Mouse (Mus musculus) testis, postnatal 14 days (tissue): ENCODE results near the gene Vars2.
A peak's percentile ranks its signal among the peaks of the same experiment; 100 is the strongest.

ENCODE experiments used
- DNase-seq: peaks from one replicate; pipeline ENCODE4 v3.0.0; 2021; ENCODE audit warnings: low spot score

Gene Vars2

DNA sequence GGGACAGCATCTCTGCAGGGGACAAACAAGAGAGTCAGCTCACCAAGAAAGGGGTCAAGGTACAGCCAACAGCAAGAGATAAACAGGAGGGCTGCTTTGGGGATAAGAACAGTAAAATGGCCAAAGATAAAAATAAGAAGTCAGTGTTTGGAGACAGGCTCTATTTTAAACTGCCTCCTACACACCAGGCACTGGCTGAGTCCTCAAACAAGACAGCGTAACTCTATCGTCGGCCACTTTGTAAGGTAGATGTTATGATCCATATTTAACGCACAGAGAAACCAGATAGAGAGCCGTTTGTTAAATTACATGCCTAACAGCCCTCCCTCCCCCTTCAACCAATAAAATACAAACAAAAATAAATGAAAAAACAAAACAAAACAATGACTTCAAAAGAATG lies 26.5 kb upstream of the Vars2 start:
- no peak for DNase-seq

DNA sequence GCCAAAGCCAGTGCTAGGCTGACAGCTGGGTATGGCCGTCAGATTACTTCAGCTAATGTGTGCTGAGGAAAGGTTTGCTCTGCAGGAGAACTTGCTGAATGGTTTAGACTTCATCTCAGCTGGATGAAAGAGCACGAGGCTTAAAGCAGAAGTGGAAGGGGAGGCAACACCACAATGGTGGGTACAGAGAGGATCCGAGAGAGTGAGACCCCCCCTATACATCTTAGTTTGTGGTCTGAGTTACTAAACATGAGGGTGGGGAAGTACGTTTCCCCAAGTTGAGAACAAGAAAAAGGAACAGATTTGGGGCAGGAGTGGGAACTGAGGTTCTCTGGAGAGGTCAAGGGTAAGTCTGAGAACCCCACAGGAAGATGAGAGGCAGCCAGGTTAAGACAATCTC lies 25.0 kb upstream of the Vars2 start:
- DNase-seq: no peak

DNA sequence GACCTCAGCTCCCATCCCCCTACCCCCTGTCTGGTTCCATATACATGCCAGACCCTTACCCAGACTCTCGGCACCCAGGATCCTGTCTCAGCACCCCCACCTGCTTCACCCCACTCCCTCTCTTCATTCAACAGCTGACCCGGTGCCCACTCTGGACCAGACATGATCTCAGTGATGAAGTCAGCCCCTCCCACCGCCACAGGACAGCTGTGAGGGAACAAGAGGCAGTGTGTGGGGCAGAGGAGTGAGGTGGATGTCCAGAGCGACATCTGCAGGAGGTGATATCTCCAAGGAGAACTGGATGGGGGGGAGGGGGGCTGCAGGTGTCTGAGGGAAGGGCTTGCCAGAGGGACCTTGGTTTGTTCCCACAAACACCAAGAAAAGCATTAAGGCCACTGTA lies 24.4 kb upstream of the Vars2 start:
- no peak for DNase-seq

DNA sequence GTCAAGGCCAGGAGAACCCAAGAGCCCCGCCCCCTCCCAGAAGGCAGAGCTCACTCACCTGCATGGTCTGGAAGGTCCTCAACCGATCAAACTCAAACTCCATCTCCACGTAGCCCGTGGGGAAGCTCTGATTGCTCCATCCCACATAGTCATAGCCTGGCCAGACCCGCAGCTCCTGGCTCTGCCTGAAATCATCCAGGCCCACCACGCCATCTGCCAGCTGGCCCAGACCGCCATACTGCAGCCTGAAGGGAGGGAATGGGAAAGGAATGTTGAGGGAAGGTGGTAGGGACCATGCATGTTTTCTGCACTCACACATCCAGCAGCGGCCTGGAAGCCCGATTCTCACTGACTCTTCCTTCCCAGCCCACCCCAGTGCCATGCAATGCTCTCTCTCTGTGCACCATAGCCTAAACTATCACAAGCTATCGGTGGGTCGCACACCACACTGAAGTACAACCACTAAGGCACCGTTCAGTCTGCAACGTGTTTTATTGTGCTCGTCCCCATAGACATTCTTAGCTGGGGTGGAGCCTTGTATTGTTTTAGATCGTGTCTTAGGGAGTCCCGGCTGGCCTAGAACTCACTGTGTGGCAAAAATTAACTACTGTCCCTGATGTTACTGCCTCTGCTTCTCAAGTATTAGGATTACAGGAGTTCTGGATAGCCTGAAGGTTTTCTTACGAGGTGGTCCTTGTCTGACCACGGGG lies 22.7 kb upstream of the Vars2 start:
- no peak for DNase-seq

DNA sequence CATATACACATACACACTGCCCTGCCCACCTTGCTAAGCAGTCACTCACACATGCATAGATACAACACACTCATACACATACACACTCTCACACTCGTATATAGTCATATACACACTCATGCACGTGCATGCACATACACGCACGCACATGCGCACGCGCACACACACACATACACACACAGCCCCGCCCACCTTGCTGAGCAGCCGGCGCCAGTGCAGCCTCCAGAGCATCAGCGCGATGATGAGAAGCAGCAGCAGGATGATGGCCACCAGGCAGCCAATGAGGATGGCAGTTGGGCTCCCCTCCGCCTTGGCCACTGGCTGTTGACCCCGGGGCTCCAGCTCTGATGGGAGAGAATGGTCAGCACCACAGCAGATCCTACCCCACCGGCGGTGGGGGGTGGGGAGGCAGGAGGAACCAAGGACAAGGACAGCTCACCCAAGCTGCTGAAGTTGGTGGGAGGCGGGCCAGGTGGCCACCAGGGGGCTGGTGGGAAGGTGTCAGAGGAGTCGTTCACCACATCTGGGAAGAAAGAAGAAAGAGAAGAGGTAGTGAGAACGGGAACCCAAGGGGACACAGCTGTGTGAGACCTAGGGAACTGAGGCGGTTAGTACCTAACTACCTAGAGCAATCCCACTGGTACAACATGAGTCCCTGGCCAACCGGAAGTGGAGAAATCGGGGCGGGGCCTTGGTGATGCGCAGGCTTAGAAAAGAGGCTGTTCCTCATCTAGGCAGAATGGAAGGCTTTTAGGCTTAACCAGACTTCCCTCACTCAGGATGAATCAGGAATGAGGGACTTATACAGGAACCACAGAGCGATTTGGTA lies 21.2 kb upstream of the Vars2 start:
- DNase-seq: no peak

DNA sequence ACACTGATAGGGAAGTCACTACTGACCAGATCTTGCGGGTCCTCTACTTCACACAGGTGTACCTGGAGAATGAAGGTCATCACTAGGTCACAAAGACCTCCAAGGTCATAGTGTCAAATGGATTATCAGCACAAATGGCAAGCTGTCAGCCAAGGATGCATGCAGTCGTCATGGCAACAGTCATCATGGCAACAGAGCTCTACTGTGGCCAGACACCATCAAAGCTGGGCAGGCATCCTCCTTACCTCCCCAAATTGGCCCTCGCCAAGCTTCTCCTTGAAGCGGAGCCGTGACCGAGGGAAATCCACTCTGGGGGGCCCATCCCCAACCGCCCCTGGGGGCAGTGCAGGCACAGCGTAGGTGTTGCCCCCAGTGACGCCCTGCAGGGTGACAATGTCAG lies 17.7 kb upstream of the Vars2 start:
- no peak for DNase-seq

DNA sequence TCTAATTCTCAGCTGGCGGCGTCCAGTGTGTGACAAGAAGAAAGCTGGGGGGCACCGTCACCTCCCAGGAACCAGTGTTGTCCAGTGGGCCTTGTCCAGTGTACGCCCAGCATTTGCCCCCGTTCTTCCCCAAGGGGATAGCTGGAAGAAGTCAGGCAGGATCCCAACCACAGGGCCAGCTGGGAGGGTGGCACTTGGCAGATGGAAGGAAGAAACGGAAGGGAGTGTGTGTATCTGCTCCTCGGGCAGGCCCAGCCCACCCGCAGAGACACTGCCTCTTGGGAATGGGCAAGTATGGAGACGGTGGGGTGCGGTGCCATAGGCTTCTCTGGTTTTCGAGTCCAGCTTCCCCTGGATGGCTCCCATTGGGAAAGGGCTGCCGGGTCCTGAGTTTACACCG lies 14.6 kb upstream of the Vars2 start:
- no peak for DNase-seq

DNA sequence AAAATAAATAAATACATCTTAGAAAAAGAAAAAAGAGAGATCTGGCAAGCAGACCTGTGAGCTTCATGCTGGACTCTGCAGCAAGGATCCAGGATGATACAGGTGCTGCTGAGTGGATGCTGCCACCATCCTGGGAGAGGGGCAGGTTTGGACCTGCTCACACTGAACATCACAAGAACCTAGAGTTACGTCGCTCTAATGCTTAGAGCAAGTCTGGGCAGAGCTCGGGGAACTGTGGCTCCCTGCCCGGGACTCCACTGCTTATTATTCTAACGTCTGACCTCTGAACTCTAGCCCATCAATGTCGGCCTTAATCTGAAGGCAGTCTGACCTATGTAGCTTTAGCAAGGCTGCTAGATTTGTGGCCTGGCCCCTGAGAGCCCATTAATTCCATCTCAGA lies 13.2 kb upstream of the Vars2 start:
- no peak for DNase-seq

DNA sequence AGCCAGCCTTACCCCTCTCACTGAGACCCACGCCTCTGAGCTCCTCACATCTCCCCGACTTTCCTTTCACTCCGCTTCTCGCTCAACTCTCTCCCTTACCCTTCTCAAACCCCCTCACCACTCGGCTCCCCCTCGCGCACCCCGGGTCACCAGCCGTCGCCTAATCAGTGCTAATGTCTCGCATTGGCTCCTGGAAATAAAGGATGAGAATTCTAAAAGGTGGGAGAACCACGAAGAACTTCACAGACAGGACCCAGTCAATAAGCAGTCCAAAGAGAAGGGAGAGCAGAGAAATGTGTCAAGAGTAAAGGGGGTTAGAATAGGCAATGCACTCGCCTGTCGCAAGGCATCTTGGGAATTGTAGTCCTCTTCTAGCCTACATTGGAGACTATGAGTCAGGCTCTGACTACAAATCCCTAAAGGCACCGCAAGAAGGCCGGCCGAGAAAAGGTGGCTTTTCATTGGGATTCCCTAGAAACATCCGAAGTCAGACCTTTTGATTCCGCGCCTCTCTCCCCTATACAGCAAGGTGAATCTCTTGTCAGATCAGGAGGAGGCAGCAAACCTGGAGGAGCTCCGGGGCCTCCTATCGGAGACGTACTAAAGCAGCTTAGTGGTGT lies 6.1 kb upstream of the Vars2 start, which contains the start of gene Gtf2h4:
TSS of gene Gtf2h4 (minus strand) at position 324 of the 620 bp plus-strand sequence.
- peak; percentile 94 for DNase-seq

DNA sequence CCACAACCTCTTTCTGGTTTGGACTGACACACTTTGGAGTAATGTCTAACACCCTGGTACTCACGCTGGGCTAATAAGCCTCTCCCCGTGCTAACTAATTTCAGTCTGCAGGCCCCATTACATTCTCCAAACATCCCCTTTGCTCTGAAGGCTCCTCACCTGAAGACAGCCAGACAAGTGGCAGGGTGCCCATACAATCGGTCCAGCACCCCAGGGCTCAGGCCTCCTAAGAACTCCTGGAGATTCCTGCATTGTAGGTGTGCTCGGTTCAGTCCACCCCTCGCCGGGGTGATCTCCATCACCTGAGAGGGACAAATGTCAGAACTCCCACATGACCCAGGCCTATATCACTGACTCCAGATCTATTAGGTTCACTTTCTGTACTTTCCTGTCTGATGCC lies 5.1 kb upstream of the Vars2 start:
- DNase-seq: no peak

DNA sequence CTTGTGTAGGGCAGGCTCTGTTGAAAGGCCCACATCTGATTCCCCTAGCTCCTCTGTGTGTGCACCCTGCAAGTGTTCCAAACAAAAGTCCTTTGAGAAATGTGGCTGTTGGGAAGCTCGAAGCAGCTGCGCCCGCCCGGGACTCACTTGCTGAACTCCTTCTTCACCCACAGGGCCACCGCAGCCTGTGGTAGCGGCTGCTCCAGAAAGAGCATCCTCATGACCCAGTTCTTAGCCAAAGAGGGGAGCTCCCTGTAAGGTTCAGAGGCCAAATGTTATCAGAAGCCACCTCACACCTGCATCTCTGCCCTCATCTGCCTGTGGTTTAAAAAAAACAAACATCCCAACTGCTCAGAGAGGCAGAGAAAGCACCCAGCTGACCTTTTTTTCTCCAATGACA lies 4.5 kb upstream of the Vars2 start:
- DNase-seq: no peak

DNA sequence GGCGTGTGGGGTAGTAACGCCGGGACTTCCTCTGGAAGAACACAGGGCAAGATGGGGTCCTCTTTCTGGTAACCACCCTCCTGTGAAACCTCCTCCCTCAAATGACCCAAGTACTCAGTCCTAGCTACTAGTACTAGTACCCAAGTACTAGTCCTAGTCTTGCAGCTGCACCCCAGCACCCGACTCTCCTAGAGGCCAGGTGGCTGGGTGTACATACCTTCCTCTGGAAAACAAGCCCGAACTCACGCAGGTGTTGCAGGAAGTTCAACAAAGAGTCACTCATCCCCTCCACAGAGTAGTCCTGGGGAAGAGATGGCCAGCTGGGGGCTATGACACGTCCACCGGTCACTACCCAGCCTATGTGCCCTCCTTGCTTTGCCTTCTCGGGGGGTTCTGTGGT lies 2.3 kb upstream of the Vars2 start:
- DNase-seq: no peak

DNA sequence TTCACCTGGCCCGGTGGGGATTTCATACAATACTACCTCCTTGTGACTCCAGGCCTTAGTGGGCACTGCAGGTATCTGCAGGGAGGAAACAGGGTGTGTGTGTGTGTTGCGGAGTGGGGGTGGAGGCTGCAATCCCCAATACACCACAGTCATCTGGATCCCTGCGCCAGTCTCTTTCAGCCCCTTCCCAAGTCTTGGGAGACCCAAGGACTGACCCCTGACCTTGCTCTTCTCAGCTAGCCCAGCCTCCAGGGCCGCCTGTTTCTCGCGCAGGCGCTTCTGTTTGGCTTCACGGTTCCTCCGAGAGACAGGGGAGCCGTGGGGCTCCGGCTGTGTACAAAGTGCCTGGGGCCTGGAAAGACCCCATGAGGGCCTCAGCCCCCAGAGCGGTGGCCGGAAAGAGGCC lies 538 bp downstream of the Vars2 start:
- DNase-seq: peak; percentile 59

DNA sequence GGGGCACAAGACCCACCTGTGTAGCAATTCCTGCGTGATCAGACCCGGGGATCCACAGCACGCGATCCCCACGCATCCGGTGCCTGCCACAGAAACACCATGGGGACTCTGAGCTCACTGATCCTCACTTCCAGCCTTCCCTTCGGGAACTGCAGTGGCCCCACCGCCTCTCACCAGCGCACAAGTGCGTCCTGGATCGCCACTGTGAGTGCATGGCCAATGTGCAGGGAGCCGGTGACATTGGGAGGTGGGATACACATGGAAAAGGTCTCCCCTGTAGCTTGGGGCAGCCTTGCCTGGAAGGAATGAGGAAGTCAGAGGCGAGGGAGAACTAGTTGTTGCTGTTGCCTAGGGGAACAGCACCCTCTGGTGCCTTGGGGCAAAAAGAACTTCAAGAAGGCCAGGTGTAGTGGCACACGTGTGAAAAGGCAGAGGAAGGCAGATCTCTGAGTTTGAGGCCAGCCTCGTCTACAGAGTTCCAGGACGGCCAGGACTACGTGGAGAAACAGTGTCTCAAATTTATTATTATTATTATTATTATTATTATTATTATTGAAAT lies 1.4 kb downstream of the Vars2 start:
- DNase-seq: no peak

DNA sequence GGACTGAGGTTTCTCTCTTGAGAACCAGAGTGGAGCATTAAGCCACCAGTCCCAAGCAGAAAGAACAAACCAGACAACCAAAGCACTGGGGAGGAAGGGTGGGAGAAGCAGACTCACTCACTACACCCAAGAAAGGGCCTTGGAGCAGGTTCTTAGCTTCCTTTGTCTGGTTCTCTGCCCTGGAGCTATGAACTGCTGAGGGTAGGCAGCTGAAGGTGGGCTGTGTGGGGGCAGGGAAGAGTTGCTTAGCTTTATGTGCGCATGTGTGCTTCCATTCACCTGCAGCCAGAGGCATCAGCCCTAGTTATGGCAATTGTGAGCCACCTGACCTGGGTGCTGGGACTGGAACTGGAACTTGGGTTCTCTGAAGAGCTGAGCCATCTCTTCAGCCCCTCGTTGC lies 14.3 kb downstream of the Vars2 start:
- no peak for DNase-seq

DNA sequence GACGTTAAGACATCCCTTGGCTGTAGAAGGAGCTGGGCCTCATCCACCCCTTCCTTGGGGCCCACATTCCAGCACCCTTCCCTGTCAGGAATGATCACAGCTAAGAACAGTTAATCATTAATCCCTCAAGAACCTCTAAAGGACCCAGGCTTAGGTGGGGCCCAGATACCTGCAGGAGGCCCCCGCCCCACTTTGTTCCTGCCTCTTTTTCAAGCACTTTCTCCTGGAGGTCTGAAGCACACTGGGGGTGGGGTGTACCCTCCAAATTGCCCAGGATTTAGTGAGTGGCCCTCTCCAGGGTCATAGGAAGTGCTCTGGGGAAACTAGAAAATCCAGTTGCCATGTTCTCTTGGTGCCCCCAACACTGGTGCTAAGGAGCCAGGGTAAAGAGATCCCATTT lies 18.0 kb downstream of the Vars2 start:
- DNase-seq: no peak

DNA sequence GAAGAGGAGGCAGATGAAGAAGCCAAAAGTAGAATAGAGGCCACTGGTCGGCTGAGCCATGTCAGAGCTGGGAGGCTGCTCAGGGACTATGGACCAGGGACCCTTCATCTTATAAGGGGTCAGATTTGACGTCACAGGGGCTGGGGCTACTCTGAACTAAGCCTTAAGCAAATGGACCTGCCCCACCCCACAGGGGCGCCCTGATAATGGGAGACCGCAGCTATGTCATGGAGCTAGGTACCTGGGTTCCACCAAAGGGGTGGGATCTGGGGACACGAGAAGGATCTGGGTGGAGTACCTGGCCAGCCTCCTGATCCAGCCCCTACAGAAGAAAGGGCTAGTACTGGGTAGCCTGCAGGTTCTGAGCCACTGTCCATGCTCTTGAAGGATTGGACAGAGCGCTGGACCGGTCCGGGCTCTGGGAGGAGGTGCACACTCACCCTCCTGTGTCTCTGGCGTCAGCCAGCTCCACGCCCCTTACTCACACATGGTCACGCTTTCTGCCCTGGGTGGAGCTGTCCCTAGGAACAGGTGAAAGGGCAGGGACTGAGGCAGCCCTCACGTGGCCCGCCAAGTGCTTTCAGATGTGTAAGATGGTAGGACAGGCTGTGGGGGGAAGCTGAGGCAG lies 23.7 kb downstream of the Vars2 start, which contains the start of gene Mucl3:
TSS of gene Mucl3 (minus strand) at position 87 of the 628 bp plus-strand sequence.
- no peak for DNase-seq

DNA sequence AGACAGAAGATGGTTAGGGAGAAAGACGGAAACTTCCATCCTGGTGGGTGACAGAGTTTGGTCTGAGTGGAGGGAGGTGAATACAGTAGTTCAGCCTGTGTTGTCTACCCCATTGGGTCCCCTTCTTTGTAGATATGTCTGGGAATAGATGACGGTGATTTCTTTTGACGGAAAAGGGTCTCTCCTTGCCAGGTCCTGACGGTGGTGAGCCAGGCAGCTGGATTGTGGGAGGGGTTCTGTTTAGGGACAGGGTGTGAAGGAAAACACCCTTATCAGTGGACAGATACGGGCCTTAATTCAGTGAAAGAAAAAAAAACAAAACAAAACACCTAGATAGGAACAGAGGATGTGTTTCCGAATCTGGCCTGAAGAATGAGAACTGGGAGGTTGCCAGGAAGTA lies 28.0 kb downstream of the Vars2 start:
- no peak for DNase-seq

DNA sequence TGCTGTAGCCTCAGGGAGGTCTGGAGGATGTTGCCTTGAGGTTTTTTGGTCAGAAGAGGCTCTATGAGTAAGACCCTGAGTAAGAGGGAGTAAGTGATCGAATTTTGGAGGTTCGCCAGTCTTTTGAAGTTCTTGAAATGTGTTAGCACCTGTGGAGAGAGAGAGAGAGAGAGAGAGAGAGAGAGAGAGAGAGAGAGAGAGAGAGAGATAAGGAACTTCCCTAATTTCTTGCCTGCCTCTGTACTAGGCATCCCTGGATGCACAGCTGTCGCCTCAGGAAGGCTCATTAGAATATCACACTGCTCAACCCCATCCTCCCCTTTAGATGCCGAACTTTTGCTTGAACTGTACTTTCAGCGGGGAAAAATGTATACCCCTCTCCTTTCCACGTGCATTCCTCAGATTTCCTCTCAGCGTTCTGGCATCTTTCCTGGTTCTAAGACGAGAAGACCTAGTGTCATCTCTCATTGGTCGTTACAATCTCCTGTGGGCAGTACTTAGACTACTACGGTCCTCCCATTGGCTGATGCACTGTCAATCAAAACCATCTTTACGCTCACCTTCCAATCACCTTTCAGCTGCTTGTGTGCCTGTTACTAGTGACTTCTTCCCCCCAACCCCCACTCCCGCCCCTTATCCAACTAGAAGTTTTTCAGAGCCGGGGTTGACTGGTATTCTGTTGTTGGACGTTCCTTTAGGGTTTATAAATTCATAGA lies 28.8 kb downstream of the Vars2 start:
- DNase-seq: peak; percentile 84

DNA sequence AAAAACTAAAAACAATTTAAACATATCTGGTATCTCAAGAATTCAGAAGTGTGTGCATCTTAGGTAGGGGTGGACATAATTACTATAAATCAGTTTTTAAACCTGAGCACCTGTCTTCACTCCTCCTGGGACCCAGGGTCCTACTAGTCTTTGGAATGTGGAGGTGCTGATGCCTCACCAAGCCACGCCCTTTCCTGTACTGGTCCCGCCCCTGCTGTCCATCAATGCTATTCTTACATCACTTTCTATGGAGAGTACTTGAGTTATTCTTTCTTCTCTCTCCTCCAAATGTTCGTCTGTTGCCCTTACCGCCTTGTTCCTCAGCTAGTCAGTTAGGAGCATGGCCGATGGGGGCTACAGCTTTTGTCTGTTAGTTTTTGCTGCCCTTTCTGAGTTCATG lies 31.0 kb downstream of the Vars2 start:
- no peak for DNase-seq

DNA sequence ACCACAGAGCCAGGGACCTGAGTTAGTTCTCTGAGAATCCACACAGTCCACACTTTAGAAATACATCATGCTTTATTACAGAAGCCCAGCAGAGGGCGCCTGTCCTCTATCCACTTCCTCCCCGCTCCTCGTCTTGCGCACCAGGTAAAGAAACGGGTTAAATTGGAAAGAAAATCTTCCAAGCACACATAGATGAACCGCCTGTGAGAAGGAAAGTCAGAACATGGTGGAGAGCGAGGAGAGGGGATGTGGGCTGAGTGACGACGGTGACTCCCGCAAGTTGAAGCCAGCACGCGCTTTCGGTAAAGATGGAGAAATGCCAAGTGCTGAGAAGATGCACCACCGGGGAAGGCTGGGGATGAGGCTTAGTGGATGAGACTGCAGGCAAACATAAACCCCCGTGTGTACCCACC lies 31.7 kb downstream of the Vars2 start:
- DNase-seq: peak; percentile 63

DNA sequence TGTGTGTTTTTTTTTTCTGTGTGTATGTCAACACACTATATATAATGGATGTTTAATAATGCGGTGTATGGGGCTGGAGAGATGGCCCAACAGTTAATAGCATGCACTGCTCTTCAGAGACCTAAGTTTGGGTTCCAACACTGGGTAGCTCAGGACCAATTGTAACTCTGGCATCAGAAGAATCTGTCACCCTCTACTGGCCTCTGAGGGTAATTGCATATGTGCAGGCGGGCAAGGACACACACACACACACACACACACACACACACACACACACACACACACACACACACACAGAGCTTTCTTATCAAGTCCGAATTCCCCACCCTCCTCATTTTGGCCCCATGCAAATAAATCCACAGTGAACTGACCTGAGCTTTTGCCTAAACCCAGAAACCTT lies 32.2 kb downstream of the Vars2 start:
- DNase-seq: no peak
